Mouse (Mus musculus): ENCODE data around the gene Dclk2.

Gene Dclk2

GRCm38 (mm10) chr3:86842461-86842860, 78.2 kb downstream of the Dclk2 start:
- no peak for DNase-seq

DNA sequence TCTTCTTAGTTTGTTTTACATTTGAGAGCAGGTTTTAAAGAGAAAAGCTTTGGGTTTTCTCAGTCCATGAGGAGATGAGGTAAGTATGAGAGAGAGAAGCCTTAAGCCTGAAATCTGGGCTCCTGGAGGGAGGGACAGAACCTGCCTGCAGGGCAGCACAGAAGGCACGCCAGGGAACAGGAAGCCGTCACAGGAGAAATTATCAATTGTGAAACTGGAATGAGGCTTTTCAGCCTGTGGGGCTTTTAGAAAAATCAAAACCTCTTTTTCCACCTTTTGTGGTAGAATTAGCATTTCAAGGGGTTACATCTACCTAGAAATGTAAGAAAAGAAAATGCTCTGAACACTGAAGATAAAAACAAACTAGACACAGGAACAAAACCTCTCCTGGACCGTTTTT, 81.0 kb downstream of the Dclk2 start:
- DNase-seq = no peak

DNA sequence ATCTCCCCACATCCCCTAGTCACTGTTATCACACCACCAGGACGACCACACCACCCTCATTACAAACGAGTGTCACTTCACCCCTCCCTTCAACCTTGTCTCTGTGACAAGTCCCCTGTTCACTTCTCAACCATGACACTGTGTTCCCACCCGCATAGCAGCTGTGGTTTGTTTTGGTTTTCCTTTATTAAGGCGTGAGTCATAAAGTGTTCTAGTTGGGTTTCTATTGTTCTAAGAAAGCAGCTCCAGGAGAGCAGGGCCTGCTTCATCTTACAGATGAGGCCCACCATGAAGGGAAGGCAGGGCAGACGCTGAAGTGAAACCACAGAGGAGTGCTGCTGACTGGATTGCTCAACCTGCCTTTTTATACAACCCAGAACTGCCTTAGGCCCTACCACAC, 83.3 kb downstream of the Dclk2 start:
- no peak for DNase-seq

DNA sequence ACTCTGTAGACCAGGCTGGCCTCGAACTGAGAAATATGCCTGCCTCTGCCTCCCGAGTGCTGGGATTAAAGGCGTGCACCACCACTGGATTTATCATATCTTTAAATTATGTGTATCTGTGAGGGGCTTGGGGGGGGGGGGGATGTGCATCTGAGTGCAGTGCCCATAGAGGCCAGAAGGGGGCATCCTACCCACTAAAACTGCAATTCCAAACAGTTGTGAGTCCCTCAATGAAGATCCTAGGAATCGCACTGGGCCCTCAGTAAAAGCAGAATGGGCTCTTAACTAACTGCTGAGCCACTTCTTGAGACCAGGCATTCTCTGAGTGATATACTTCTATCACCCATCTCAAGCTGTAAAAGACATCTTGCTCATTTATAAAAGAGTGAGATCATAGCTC, 85.5 kb downstream of the Dclk2 start:
- no peak for DNase-seq

- DNase-seq = no peak
These were observed 86.3 kb downstream of the Dclk2 start for GRCm38 (mm10) chr3:86834341-86834740.

GRCm38 (mm10) chr3:86832591-86833267, 87.9 kb downstream of the Dclk2 start:
- DNase-seq = no peak

- DNase-seq = no peak
These were observed 88.5 kb downstream of the Dclk2 start for GRCm38 (mm10) chr3:86832115-86832514.

DNA sequence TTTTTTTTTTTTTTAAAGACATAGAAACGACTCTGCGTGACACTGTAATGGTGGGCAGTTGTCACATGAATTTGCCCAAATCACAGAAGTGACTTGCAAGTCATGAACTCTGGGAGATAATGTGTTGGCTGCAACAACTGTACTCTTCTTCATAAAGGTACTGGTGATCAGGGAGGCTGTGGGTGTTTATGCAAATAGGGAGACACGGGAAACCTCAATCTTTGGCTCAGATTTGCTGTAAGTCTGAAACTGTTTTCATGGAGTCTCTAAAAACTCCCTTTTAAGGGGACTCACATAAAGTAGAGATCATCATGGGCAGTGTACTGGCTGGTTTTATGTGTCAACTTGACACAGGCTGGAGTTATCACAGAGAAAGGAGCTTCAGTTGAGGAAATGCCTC, 93.1 kb downstream of the Dclk2 start:
- DNase-seq = no peak

DNA sequence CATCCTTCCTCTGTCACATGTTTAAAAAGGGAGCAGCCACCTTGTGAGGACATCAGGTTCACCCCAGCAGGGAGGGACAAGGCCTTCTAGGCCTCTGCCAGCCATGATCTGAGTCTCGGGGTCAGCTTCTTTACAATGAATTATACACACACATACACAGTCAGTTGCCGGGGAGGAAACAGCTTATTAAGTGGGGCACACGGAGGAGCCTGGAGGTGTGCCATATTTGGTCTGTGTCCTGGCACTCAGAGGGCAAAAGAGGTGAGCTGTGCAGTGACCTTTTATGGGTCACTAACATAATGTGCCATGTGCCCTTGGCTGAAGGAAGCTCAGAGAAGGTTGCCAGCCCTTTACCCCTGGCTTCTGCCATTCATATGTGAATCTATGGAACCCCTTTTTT, 99.3 kb downstream of the Dclk2 start:
- DNase-seq = peak; percentile 32 to 36

- DNase-seq = no peak
These were observed 100.3 kb downstream of the Dclk2 start for GRCm38 (mm10) chr3:86820344-86820743.

DNA sequence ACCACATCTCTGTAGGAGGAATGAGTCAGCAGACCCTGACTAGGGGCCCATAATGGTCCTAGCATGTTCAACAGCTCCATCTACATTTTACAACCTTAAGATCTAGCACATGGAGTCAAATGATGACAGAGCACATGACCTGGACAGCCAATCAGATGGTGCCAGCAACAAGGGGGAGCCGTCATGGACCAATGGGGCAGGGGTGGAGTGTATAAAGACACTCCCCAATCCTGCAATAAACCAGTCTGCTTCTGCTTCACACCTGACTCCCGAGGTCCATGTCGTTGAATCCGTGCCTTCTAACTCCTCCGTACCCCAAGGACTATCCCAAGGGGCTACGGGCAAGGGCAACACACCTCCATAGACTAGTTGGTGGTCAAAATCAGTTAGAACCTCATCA, 101.3 kb downstream of the Dclk2 start:
- no peak for DNase-seq

DNA sequence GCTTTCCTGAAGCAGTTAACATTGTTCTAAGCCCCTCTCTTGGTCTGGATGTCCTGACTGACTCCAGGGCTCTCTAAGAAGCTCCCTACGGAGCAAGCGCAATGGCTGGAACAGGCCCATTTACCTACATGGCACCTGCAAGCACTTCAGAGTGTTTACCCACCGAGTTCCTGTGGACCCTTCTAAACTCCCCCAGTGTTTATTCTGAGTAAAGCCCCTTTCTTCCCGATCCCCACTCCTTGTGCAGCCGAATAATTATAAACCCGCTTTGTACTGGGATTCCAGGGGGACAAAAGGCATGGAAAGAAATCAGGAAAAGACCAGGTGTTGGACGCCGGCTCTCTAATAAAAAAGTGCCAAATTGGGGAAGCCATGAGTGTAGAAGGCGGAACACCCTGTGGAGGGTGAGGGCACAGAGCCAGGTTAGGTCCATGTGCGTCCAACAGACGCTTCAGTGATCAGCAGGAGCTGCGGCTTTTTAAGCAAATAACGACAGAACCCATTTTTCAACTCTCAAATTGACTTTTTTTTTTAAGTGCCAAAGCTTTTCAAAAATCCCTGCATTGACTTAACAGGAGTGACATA, 102.6 kb downstream of the Dclk2 start:
- DNase-seq = peak; percentile 77

DNA sequence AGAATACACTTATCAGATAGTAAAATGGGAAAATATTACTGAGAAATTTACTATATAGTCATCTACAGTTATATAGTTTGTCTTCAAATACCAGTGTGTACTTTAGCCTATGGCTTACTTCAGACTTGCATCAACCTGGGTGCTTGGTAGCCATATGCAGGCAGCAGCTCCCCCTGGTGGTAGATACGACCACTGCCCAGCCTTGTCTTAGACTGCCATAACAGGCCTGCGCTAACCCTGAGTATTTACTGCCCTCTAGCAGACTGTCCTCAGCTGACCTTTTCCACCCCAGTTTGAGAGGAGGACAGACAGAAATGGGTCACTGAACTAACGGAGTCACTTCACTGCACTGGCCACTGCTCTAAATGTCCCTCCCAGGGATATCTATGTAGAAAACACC, 108.0 kb downstream of the Dclk2 start:
- DNase-seq = peak; percentile 82 to 83

DNA sequence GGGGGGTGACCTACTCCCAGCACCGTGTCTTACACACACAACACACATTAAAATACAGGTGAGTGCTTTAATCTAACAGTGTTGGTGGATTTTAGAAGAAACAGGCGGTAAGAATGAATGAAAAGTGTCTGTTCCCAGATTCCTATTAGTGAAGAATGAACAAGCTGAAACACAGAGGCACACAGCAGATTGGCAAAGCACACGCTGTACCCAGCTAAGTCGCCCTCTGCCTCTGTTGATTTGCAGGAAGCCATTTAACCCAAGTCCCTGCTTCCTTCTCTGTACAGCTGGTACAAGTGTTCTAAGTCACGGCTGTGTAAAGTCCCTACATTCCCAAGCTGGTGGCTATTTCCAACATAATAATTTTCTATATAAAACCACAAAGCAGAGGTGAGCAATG, 109.7 kb downstream of the Dclk2 start:
- DNase-seq = no peak

- no peak for DNase-seq
These were observed 111.0 kb downstream of the Dclk2 start for GRCm38 (mm10) chr3:86809646-86810045.

- peak in 1 of 2 experiments; percentile 31 for DNase-seq
These were observed 111.5 kb downstream of the Dclk2 start for GRCm38 (mm10) chr3:86809199-86809598.

DNA sequence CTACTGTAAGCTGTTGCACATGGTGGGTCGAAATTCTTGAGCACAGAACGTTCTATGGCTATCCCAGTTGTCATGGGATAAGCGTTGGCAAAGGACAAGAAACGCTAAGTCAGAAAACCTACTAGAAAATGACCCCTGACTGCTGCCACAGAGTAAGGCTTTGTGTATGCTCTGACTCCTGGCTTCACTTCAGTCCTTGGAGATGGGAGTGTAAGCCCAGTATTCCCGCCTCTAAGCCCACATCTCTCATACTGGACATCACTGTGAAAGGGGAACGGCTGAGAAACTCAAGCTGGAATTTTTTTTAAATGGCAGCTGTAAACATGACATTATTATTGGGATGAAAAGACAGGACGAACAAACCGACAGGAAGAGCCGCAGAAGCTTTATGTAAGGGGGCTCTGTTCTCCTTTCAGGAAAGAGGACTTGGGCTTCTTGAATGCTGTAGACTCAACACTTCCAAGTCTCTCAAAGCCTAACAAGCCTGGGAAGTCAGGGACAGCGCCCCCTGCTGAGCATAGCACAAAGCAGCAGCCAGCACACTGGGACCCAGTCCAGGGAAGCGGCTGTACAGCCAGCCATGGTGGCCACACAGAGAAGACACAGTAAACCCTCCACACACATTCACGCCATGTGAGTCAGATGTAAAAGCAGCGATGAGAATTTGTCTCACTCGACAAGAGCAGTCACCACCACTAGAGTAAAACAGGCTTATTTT, 112.7 kb downstream of the Dclk2 start:
- DNase-seq = peak; percentile 64 to 72

GRCm38 (mm10) chr3:86806834-86807233, 113.8 kb downstream of the Dclk2 start:
- no peak for DNase-seq

GRCm38 (mm10) chr3:86804265-86804664, 116.4 kb downstream of the Dclk2 start:
- no peak for DNase-seq

DNA sequence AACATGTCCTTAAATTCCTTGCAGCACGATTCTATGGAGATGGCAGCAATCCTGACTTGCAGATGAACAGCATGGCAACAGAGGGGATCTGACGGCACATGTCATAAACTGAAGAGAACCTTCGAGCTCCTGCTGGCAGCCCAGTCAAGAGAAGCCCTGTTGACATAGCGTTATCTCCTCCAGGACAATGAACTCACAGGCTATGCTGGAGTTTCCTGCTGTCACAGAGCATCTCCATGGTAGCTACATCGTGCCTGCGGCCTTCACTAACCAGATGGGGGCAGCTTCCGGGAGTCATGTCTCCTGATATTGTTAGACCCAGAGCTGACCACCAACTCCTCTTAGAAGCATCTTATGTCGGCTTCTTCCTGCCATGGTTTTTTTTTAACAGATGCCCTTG, 117.8 kb downstream of the Dclk2 start:
- no peak for DNase-seq

DNA sequence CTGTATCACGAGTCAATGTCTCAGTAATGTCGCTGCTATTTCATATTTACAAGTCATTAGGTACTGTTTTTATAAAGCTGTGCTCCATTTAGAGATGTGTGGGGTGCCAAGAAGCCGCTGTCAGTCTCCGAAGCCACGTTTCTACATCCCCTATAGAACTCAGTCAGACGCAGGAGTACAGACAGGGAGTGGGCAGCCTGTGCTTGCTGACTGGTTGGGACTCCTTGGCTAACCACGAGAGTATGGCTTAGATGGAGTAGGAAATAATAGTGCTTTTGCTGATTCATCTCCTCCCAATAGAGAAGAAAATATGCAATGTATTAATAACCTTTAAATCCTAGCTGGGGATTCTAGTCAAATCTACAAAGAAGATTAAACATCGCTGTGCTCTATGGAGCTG, 119.8 kb downstream of the Dclk2 start:
- DNase-seq = no peak

GRCm38 (mm10) chr3:86799041-86799440, 121.6 kb downstream of the Dclk2 start:
- no peak for DNase-seq

- DNase-seq = no peak
These were observed 122.7 kb downstream of the Dclk2 start for GRCm38 (mm10) chr3:86797871-86798460.

DNA sequence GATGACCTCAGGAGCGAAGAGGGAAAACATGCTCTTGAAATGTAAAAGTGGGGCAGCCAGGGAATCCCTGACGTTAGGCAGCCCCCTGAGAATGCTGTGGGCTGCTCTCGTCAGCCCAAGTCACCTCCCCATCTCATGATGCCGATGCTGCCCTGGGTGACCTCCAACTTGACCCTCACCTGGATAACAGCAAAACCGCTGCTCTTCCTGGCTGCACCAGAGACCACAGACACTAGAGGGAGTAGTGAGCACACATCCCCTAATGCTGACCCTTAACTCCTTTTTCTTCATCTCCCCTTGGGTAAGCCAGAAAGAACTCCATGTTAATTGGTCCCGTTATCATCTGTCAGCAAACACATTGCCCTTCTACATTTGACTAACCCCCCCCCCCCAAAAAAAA, 123.9 kb downstream of the Dclk2 start:
- DNase-seq = no peak
